Mouse (Mus musculus): ENCODE data around the gene Mapkbp1. TPM values are rescaled to one million over a fixed set of nuclear protein-coding genes. Genes with fewer than 3 reads are reported as not detected.

Mapkbp1 gene
- polyA plus RNA-seq, 1 experiment from 2014 or later: 4.0 TPM

DNA sequence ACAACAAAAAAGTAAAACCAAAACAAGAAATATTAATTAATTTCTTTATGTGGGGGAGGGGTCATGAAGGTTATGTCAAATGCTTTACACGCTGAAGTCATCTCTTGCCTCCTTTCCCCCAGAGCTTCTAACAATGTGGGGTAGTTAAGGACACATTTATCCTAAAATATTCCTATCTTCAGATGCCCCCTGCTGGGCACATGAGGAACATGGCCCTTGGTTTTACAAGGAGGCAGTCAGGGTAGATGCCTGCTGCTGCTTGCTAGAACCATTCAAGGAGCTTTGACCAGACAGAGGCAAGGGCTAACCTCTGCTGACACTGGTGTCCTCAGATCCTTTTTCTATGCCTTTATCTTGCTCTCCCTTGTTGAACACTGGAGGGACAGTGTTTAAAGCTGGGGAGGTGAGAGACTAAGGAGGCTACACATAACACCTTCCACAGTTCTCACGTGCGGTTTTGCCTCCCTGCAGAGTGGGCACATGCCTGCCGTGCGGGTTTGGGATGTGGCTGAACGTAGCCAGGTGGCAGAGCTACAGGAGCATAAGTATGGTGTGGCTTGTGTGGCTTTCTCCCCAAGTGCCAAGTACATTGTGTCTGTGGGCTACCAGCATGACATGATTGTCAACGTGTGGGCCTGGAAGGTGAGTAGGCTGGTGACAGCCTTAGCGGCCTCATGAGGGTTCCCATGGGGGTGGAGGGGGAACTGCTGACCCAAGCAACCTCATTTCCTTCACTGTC, 39.1 kb downstream of the Mapkbp1 start:
- H3K4me2 ChIP-seq: no peak overlapping the region
- H3K27ac ChIP-seq: no peak overlapping the region
- 0 out of 2 replicates have a peak, but pooled peaks have one; percentile 16 for ATAC-seq
- H3K27me3 ChIP-seq: no peaks in the 10 kb centered on the region
- no peaks in the 10 kb centered on the region for H3K9me3 ChIP-seq (replicated peaks)
- no peak overlapping the region for H3K4me3 ChIP-seq
- 83% methylated on average over 8 of the region's 8 CpGs for WGBS
- peaks cover 18% of the 10 kb centered on the region for H3K36me3 ChIP-seq (ENCODE audit: poor library complexity, severe bottlenecking)
- no peak overlapping the region for H3K9ac ChIP-seq
- no peaks in the 10 kb centered on the region for H3K4me1 ChIP-seq

DNA sequence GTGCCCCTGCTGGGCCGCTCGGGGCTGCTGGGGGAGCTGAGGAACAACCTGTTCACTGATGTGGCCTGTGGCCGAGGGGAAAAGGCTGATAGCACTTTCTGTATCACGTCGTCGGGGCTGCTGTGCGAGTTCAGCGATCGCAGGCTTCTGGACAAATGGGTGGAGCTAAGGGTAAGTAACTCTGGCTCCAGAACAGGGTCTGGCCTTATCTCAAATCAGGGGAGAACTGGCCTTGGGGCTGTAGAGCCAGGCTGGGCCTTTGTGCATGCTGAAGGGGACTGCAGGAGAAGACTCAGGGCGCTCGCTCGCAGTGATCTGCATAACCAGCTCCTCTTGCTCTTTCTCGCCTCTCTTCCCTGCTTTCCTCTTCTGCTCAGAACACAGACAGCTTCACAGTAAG, 40.4 kb downstream of the Mapkbp1 start:
- ATAC-seq: no peak
- WGBS: 90% methylated on average over 13 of the region's 13 CpGs
- no peak overlapping the region for H3K27ac ChIP-seq
- H3K9ac ChIP-seq: no peak overlapping the region
- no peaks in the 10 kb centered on the region for H3K27me3 ChIP-seq
- H3K4me1 ChIP-seq: no peaks in the 10 kb centered on the region
- H3K4me2 ChIP-seq: no peak overlapping the region
- no peak overlapping the region for H3K4me3 ChIP-seq
- peaks cover 31% of the 10 kb centered on the region for H3K36me3 ChIP-seq (ENCODE audit: poor library complexity, severe bottlenecking)
- no peaks in the 10 kb centered on the region for H3K9me3 ChIP-seq (replicated peaks)

DNA sequence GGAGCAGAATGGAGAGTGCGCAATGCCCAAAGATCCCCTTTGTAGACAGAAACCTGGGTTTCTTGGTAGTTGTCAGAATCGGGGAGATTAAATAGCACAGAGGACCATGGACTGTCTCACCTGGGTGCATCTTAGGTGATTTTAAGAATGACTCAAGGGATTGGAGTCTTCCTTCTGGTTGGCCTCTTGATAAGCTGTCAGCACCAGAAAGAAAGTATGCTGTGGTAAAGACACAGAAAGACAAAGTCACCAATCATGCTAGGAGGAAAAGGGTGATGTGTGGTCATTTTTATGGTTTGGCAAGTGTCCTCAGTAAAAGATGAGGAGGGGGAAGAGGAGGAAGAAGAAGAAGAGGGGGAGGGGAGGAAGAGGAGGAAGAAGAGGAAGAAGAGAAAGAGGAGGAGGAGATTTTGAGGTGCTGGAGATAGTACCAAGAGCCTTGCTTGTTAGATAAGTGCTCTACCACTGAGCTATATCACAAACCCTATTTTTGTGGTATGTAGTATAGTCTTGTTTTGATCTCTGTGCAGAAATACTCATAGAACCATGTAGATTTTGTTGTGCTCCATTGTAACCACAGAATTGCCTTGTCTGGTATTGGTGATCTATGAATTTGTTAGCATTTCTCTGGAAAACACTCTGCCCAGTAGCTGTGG, 41.5 kb downstream of the Mapkbp1 start:
- peaks cover 41% of the 10 kb centered on the region for H3K36me3 ChIP-seq (ENCODE audit: poor library complexity, severe bottlenecking)
- WGBS: 100% methylated on average over 2 of the region's 2 CpGs
- no peaks in the 10 kb centered on the region for H3K27me3 ChIP-seq
- no peaks in the 10 kb centered on the region for H3K9me3 ChIP-seq (replicated peaks)
- H3K9ac ChIP-seq: no peak overlapping the region
- H3K4me3 ChIP-seq: no peak overlapping the region
- H3K4me2 ChIP-seq: no peak overlapping the region
- ATAC-seq: no peak
- no peaks in the 10 kb centered on the region for H3K4me1 ChIP-seq
- no peak overlapping the region for H3K27ac ChIP-seq

- Histone ChIP-seq H3K27ac (no peak overlapping the region), H3K9me3 (replicated peaks) (no peaks in the 10 kb centered on the region), H3K4me2 (no peak overlapping the region), H3K4me3 (no peak overlapping the region), H3K9ac (no peak overlapping the region), H3K36me3 (ENCODE audit: poor library complexity, severe bottlenecking) (peaks cover 61% of the 10 kb centered on the region), H3K27me3 (no peaks in the 10 kb centered on the region), H3K4me1 (no peaks in the 10 kb centered on the region)
- 93% methylated on average over 4 of the region's 4 CpGs for WGBS
- no peak for ATAC-seq
Measured at GRCm38 (mm10) chr2:120015882-120016281, 43.4 kb downstream of the Mapkbp1 start.

DNA sequence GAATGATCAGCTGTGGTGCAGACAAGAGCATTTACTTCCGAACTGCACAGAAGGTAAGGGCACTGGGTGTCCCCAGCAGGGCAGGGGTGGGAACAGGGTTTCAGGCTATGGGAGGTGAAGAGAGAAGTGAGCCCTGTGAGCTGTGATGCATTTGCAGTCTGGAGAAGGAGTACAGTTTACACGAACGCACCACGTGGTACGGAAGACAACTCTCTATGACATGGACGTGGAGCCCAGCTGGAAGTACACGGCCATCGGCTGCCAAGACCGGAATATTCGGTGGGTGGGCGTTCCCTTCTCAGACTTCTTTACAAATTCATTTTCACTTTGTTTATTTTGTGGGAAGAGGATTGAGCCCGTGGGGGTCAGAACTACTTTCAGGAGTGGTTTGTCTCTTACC, 45.1 kb downstream of the Mapkbp1 start:
- Histone ChIP-seq H3K9ac (no peak overlapping the region), H3K4me1 (no peaks in the 10 kb centered on the region), H3K9me3 (replicated peaks) (no peaks in the 10 kb centered on the region), H3K4me3 (no peak overlapping the region), H3K4me2 (no peak overlapping the region), H3K27ac (no peak overlapping the region), H3K36me3 (ENCODE audit: poor library complexity, severe bottlenecking) (peaks cover 76% of the 10 kb centered on the region), H3K27me3 (no peaks in the 10 kb centered on the region)
- no peak for ATAC-seq
- 90% methylated on average over 12 of the region's 12 CpGs for WGBS

- Histone ChIP-seq H3K4me2 (no peak overlapping the region), H3K27me3 (no peaks in the 10 kb centered on the region), H3K4me1 (peaks cover 15% of the 10 kb centered on the region), H3K9ac (no peak overlapping the region), H3K4me3 (no peak overlapping the region), H3K36me3 (ENCODE audit: poor library complexity, severe bottlenecking) (peaks cover 65% of the 10 kb centered on the region), H3K27ac (no peak overlapping the region), H3K9me3 (replicated peaks) (no peaks in the 10 kb centered on the region)
- no peak for ATAC-seq
- 91% methylated on average over 5 of the region's 5 CpGs for WGBS
Measured at GRCm38 (mm10) chr2:120024337-120024736, 51.8 kb downstream of the Mapkbp1 start.

DNA sequence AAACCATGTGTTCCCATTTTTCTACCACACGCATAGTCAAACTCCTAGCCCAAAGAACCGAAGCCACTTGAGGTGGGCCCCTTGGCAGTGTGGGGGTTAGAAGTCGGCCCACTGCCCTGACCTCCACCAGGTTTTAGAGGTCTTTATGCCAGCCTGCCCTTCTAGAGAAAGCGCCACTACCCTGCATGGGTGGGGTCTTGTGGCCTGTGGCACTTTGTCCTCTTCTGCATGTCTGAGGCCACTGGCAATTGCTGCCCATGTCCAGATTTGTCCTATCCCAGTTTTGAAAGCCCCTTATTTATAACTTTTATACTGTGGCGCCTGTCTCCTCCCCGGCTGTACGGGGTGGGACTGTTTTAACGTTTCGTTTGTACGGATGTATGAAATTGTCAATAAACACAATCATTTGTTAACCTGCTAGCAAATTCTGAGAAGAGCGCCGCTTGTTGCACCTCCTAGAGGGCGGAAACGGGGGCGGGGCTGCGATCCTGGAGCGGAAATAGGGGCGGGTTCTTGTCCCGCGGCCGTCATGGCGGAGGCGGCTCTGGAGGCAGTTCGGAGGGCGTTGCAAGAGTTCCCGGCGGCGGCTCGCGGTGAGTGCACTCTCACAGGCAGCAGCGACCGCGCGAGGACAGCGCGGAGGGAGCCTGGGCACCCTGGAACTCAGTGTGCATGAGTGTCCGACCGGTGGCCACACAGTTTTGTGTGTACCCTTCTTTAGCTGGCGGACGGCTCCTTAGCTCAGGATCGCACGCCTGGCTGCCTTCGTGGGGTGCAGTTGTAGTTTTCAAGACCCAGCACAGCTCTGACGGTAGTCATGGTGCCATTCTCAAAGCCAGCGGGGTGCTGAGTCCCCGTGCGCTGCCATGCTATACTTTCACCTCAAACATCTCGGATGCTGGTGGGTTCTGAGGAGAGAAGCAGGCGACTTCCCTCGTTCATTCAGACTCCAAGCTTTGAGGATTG, 54.8 kb downstream of the Mapkbp1 start, which contains the start of the genes Jmjd7 and Gm28042:
TSS of gene Jmjd7 (plus strand) at position 500 of the 966 bp plus-strand sequence.
TSS of gene Gm28042 (plus strand) at position 510 of the 966 bp plus-strand sequence.
- H3K27ac ChIP-seq: peak within 1 kb of the TSS; percentile 76
- WGBS: 6% methylated on average over 50 of the region's 50 CpGs
- H3K9me3 ChIP-seq (replicated peaks): no peaks in the 10 kb centered on the region
- H3K9ac ChIP-seq: peak within 1 kb of the TSS; percentile 83
- H3K4me2 ChIP-seq: peak within 1 kb of the TSS; percentile 65
- H3K36me3 ChIP-seq (ENCODE audit: poor library complexity, severe bottlenecking): peaks cover 65% of the 10 kb centered on the region
- peak within 1 kb of the TSS; percentile 74 for H3K4me3 ChIP-seq
- H3K27me3 ChIP-seq: no peaks in the 10 kb centered on the region
- peak; percentile 90 for ATAC-seq
- peaks cover 15% of the 10 kb centered on the region for H3K4me1 ChIP-seq

- H3K9me3 ChIP-seq (replicated peaks): no peaks in the 10 kb centered on the region
- peak overlapping the region; percentile 74 for H3K4me3 ChIP-seq
- 50% methylated on average over 3 of the region's 3 CpGs for WGBS
- peak; percentile 37; the same call in 1 of the 2 replicates for ATAC-seq
- H3K27ac ChIP-seq: peak overlapping the region; percentile 76; the same call in 1 of the 2 replicates
- peaks cover 15% of the 10 kb centered on the region for H3K4me1 ChIP-seq
- no peaks in the 10 kb centered on the region for H3K27me3 ChIP-seq
- H3K36me3 ChIP-seq (ENCODE audit: poor library complexity, severe bottlenecking): peaks cover 65% of the 10 kb centered on the region
- peak overlapping the region; percentile 83 for H3K9ac ChIP-seq
- H3K4me2 ChIP-seq: peak overlapping the region; percentile 65
Measured at GRCm38 (mm10) chr2:120027950-120028331, 55.4 kb downstream of the Mapkbp1 start.

- no peak for ATAC-seq
- Histone ChIP-seq H3K36me3 (ENCODE audit: poor library complexity, severe bottlenecking) (peaks cover 66% of the 10 kb centered on the region), H3K4me1 (peaks cover 15% of the 10 kb centered on the region), H3K27me3 (no peaks in the 10 kb centered on the region), H3K9ac (no peak overlapping the region), H3K27ac (no peak overlapping the region), H3K4me3 (no peak overlapping the region), H3K4me2 (no peak overlapping the region), H3K9me3 (replicated peaks) (no peaks in the 10 kb centered on the region)
- WGBS: 84% methylated on average over 8 of the region's 8 CpGs
Measured at GRCm38 (mm10) chr2:120030380-120030779, 57.9 kb downstream of the Mapkbp1 start.

DNA sequence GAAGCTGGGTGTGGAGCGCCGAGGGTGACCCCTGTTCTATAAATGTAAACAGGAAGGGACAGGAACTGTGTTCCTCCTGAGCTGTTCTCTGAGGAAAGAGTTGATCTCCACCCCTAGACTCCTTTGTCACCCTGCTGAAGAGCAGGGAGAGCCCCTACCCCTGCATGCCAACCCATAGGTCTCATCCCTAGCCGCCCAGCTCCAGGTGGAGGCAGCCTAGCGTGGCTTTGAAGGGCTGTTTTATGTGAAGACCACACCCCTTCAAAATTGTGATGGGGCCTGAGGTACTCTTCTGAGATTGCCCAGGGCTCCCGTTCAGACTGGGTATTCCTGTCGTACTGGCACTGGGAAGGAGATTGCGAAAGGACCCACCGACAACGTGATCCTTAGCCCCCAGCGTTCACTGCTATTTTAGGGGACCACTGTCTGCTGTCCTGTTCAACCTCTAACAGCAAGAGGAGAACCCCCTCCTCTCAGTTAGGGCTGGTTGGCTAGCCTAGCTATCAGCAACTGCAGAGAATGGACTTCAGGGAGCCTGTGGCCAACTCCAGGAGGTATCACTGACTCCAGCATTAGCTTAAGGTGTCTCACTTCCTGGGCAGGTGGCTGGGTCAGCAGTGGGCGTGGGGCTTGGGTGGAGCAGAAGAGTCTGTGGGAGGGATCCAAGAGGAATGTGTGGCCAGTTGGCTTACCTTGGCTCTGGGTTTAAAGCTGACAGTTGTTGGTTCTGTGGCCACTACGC, 60.4 kb downstream of the Mapkbp1 start, which contains the start of gene Pla2g4b:
TSS of gene Pla2g4b (plus strand) at position 692 of the 742 bp plus-strand sequence.
- ATAC-seq: no peak
- Histone ChIP-seq H3K27ac (no peak within 1 kb of the TSS), H3K9ac (0 out of 2 replicates have a peak within 1 kb of the TSS, but pooled peaks have one; percentile 18), H3K4me1 (peaks cover 8% of the 10 kb centered on the region), H3K4me2 (no peak within 1 kb of the TSS), H3K36me3 (ENCODE audit: poor library complexity, severe bottlenecking) (peaks cover 88% of the 10 kb centered on the region), H3K4me3 (no peak within 1 kb of the TSS), H3K9me3 (replicated peaks) (no peaks in the 10 kb centered on the region), H3K27me3 (no peaks in the 10 kb centered on the region)
- 93% methylated on average over 12 of the region's 12 CpGs for WGBS

DNA sequence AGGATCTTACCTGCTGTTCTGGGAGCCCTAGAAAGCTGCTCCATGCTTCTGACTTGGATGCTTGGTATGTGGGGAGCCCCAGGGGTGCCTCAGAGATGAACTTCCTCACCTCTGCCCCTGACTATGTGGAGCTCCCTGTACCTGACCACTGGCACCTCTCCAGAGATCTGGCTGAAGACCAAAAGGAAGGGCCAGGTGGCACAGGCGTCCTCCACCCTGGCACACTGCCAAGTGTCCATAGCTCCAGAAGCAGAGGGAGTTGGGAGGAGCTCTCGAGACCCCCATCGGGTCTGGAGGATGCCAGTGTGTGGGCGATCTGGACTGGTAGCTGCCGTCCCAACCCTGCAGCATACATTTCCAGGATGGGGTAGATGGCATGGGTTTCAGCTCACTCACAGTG, 61.2 kb downstream of the Mapkbp1 start:
- 83% methylated on average over 5 of the region's 5 CpGs for WGBS
- Histone ChIP-seq H3K9me3 (replicated peaks) (no peaks in the 10 kb centered on the region), H3K4me1 (peaks cover under 1% of the 10 kb centered on the region; the same call in 1 of the 2 replicates), H3K9ac (0 out of 2 replicates have a peak overlapping the region, but pooled peaks have one; percentile 18), H3K4me3 (no peak overlapping the region), H3K27ac (no peak overlapping the region), H3K36me3 (ENCODE audit: poor library complexity, severe bottlenecking) (peaks cover 96% of the 10 kb centered on the region), H3K4me2 (no peak overlapping the region), H3K27me3 (no peaks in the 10 kb centered on the region)
- no peak for ATAC-seq
